Mouse (Mus musculus): ENCODE results near the gene Dda1. TPM values are rescaled to one million over a fixed set of nuclear protein-coding genes. Genes with fewer than 3 reads are reported as not detected.

Dda1 gene
- polyA plus RNA-seq, 1 experiment from 2014 or later = 115 TPM

- H3K27me3 ChIP-seq (ENCODE audit: control insufficient read depth, insufficient read depth, low read length) = no peaks in the 10 kb centered on the region
- no peak overlapping the region for H3K4me3 ChIP-seq (ENCODE audit: low read depth, low read length)
- H3K4me1 ChIP-seq (ENCODE audit: control insufficient read depth, insufficient read depth, low read length) = peaks cover 7% of the 10 kb centered on the region; the same call in 1 of the 2 replicates
- H3K9me3 ChIP-seq (ENCODE audit: control insufficient read depth, low read length) = no peaks in the 10 kb centered on the region; the same call in 1 of the 2 replicates
- ATAC-seq (ENCODE audit: insufficient number of reproducible peaks, low FRiP score, low TSS enrichment, low read depth) (no peak), DNase-seq (ENCODE audit: low spot score) (no peak)
- H3K4me2 ChIP-seq (ENCODE audit: low read depth, severe bottlenecking) = no peak overlapping the region
- no peak overlapping the region for H3K27ac ChIP-seq (replicated peaks; ENCODE audit: low read depth, low read length)
- no peak overlapping the region; the same call in 1 of the 2 replicates for H3K9ac ChIP-seq (ENCODE audit: low read length)
- H3K36me3 ChIP-seq (ENCODE audit: control insufficient read depth, insufficient read depth, low read length) = peaks cover 12% of the 10 kb centered on the region; the same call in 1 of the 2 replicates
- WGBS = 82% methylated on average over 5 of the region's 5 CpGs
These were observed 1.9 kb downstream of the Dda1 start for GRCm38 (mm10) chr8:71470913-71471255.

GRCm38 (mm10) chr8:71471861-71472260 lies 2.9 kb downstream of the Dda1 start:
- H3K4me1 ChIP-seq (ENCODE audit: control insufficient read depth, insufficient read depth, low read length) = peaks cover 9% of the 10 kb centered on the region; the same call in 1 of the 2 replicates
- no peak overlapping the region for H3K9ac ChIP-seq (ENCODE audit: low read length)
- no peak overlapping the region for H3K27ac ChIP-seq (replicated peaks; ENCODE audit: low read depth, low read length)
- ATAC-seq (ENCODE audit: insufficient number of reproducible peaks, low FRiP score, low TSS enrichment, low read depth) = no peak
- no peak overlapping the region for H3K4me2 ChIP-seq (ENCODE audit: low read depth, severe bottlenecking)
- 95% methylated on average over 17 of the region's 17 CpGs for WGBS
- H3K9me3 ChIP-seq (ENCODE audit: control insufficient read depth, low read length) = no peaks in the 10 kb centered on the region; the same call in 1 of the 2 replicates
- no peak for DNase-seq (ENCODE audit: low spot score)
- no peak overlapping the region for H3K4me3 ChIP-seq (ENCODE audit: low read depth, low read length)
- peaks cover 12% of the 10 kb centered on the region; the same call in 1 of the 2 replicates for H3K36me3 ChIP-seq (ENCODE audit: control insufficient read depth, insufficient read depth, low read length)
- no peaks in the 10 kb centered on the region for H3K27me3 ChIP-seq (ENCODE audit: control insufficient read depth, insufficient read depth, low read length)

GRCm38 (mm10) chr8:71472601-71473386 lies 3.8 kb downstream of the Dda1 start:
- no peak overlapping the region for H3K4me2 ChIP-seq (ENCODE audit: low read depth, severe bottlenecking)
- DNase-seq (ENCODE audit: low spot score) (no peak), ATAC-seq (ENCODE audit: insufficient number of reproducible peaks, low FRiP score, low TSS enrichment, low read depth) (no peak)
- H3K4me1 ChIP-seq (ENCODE audit: control insufficient read depth, insufficient read depth, low read length) = peaks cover 16% of the 10 kb centered on the region; the same call in 1 of the 2 replicates
- no peaks in the 10 kb centered on the region for H3K27me3 ChIP-seq (ENCODE audit: control insufficient read depth, insufficient read depth, low read length)
- H3K36me3 ChIP-seq (ENCODE audit: control insufficient read depth, insufficient read depth, low read length) = peaks cover 12% of the 10 kb centered on the region; the same call in 1 of the 2 replicates
- no peak overlapping the region for H3K9ac ChIP-seq (ENCODE audit: low read length)
- no peak overlapping the region for H3K27ac ChIP-seq (replicated peaks; ENCODE audit: low read depth, low read length)
- 88% methylated on average over 8 of the region's 8 CpGs for WGBS
- H3K4me3 ChIP-seq (ENCODE audit: low read depth, low read length) = no peak overlapping the region
- H3K9me3 ChIP-seq (ENCODE audit: control insufficient read depth, low read length) = no peaks in the 10 kb centered on the region; the same call in 1 of the 2 replicates

- WGBS = 96% methylated on average over 18 of the region's 18 CpGs
These were observed 5.3 kb downstream of the Dda1 start for GRCm38 (mm10) chr8:71474344-71474743.

GRCm38 (mm10) chr8:71474785-71475701 lies 6.0 kb downstream of the Dda1 start:
- no peak overlapping the region for H3K9ac ChIP-seq (ENCODE audit: low read length)
- H3K36me3 ChIP-seq (ENCODE audit: control insufficient read depth, insufficient read depth, low read length) = peaks cover 12% of the 10 kb centered on the region; the same call in 1 of the 2 replicates
- H3K4me2 ChIP-seq (ENCODE audit: low read depth, severe bottlenecking) = no peak overlapping the region
- no peaks in the 10 kb centered on the region for H3K9me3 ChIP-seq (ENCODE audit: control insufficient read depth, low read length)
- peak overlapping the region; percentile 51; the same call in 1 of the 2 replicates for H3K4me3 ChIP-seq (ENCODE audit: low read depth, low read length)
- ATAC-seq (ENCODE audit: insufficient number of reproducible peaks, low FRiP score, low TSS enrichment, low read depth) (no peak), DNase-seq (ENCODE audit: low spot score) (no peak)
- H3K27ac ChIP-seq (replicated peaks; ENCODE audit: low read depth, low read length) = no peak overlapping the region
- H3K4me1 ChIP-seq (ENCODE audit: control insufficient read depth, insufficient read depth, low read length) = peaks cover 16% of the 10 kb centered on the region; the same call in 1 of the 2 replicates
- 89% methylated on average over 25 of the region's 25 CpGs for WGBS
- H3K27me3 ChIP-seq (ENCODE audit: control insufficient read depth, insufficient read depth, low read length) = no peaks in the 10 kb centered on the region

More at GRCm38 (mm10) chr8:71474344-71474743, 5.3 kb downstream of the Dda1 start:
- Histone ChIP-seq H3K36me3 (ENCODE audit: control insufficient read depth, insufficient read depth, low read length) (peaks cover 12% of the 10 kb centered on the region; the same call in 1 of the 2 replicates), H3K4me1 (ENCODE audit: control insufficient read depth, insufficient read depth, low read length) (peaks cover 16% of the 10 kb centered on the region; the same call in 1 of the 2 replicates), H3K27me3 (ENCODE audit: control insufficient read depth, insufficient read depth, low read length) (no peaks in the 10 kb centered on the region), H3K4me2 (ENCODE audit: low read depth, severe bottlenecking) (no peak overlapping the region), H3K4me3 (ENCODE audit: low read depth, low read length) (no peak overlapping the region), H3K9ac (ENCODE audit: low read length) (no peak overlapping the region), H3K27ac (replicated peaks; ENCODE audit: low read depth, low read length) (no peak overlapping the region), H3K9me3 (ENCODE audit: control insufficient read depth, low read length) (no peaks in the 10 kb centered on the region; the same call in 1 of the 2 replicates)
- no peak for ATAC-seq (ENCODE audit: insufficient number of reproducible peaks, low FRiP score, low TSS enrichment, low read depth)
- DNase-seq (ENCODE audit: low spot score) = no peak

- WGBS = 25% methylated on average over 4 of the region's 4 CpGs
- ATAC-seq (ENCODE audit: insufficient number of reproducible peaks, low FRiP score, low TSS enrichment, low read depth) = peak; percentile 12; the same call in 1 of the 2 replicates
- H3K36me3 ChIP-seq (ENCODE audit: control insufficient read depth, insufficient read depth, low read length) = peaks cover 12% of the 10 kb centered on the region; the same call in 1 of the 2 replicates
These were observed 6.7 kb downstream of the Dda1 start for GRCm38 (mm10) chr8:71475702-71476075.

GRCm38 (mm10) chr8:71476099-71476940 lies 7.3 kb downstream of the Dda1 start:
- Histone ChIP-seq H3K36me3 (ENCODE audit: control insufficient read depth, insufficient read depth, low read length) (peaks cover 10% of the 10 kb centered on the region; the same call in 1 of the 2 replicates), H3K9ac (ENCODE audit: low read length) (peak overlapping the region; percentile 70), H3K27me3 (ENCODE audit: control insufficient read depth, insufficient read depth, low read length) (no peaks in the 10 kb centered on the region), H3K9me3 (ENCODE audit: control insufficient read depth, low read length) (no peaks in the 10 kb centered on the region), H3K4me3 (ENCODE audit: low read depth, low read length) (peak overlapping the region; percentile 51), H3K4me2 (ENCODE audit: low read depth, severe bottlenecking) (peak overlapping the region; percentile 91), H3K4me1 (ENCODE audit: control insufficient read depth, insufficient read depth, low read length) (peaks cover 12% of the 10 kb centered on the region; the same call in 1 of the 2 replicates), H3K27ac (replicated peaks; ENCODE audit: low read depth, low read length) (peak overlapping the region; percentile 75)
- DNase-seq (ENCODE audit: low spot score) = peak; percentile 84
- ATAC-seq (ENCODE audit: insufficient number of reproducible peaks, low FRiP score, low TSS enrichment, low read depth) = peak; percentile 58
- WGBS = under 1% methylated on average over 103 of the region's 121 CpGs

More at GRCm38 (mm10) chr8:71475702-71476075, 6.7 kb downstream of the Dda1 start:
- no peaks in the 10 kb centered on the region for H3K27me3 ChIP-seq (ENCODE audit: control insufficient read depth, insufficient read depth, low read length)
- H3K4me3 ChIP-seq (ENCODE audit: low read depth, low read length) = peak overlapping the region; percentile 51
- peak; percentile 44 for DNase-seq (ENCODE audit: low spot score)
- H3K4me2 ChIP-seq (ENCODE audit: low read depth, severe bottlenecking) = peak overlapping the region; percentile 91
- H3K27ac ChIP-seq (replicated peaks; ENCODE audit: low read depth, low read length) = peak overlapping the region; percentile 75; the same call in 1 of the 2 replicates
- no peaks in the 10 kb centered on the region for H3K9me3 ChIP-seq (ENCODE audit: control insufficient read depth, low read length)
- peaks cover 12% of the 10 kb centered on the region; the same call in 1 of the 2 replicates for H3K4me1 ChIP-seq (ENCODE audit: control insufficient read depth, insufficient read depth, low read length)
- peak overlapping the region; percentile 70 for H3K9ac ChIP-seq (ENCODE audit: low read length)

All from limb, embryonic 11.5 days (tissue).